Mouse (Mus musculus) hindbrain, embryonic 12.5 days (tissue): ENCODE data around the gene Ptbp3. TPM values are rescaled to one million over a fixed set of nuclear protein-coding genes. Genes with fewer than 3 reads are reported as not detected.
A peak's percentile ranks its signal among the peaks of the same experiment; 100 is the strongest.

Experiments used
- ATAC-seq: fragments of 200-750 bp; cut with Nextera tagmentation; 2 replicates; pipeline ENCODE4 v1.8.0; 2017; ENCODE audit warnings: moderate TSS enrichment; ENCODE audit not compliant: low FRiP score
- H3K27ac ChIP-seq: fragments of 300-500 bp; sonication (generic); 2 replicates; pipeline ENCODE4 v1.5.1; 2016; ENCODE audit warnings: mild to moderate bottlenecking
- H3K27me3 ChIP-seq: fragments of 300-500 bp; sonication (generic); 2 replicates; pipeline ENCODE4 v1.6.1; 2016; ENCODE audit warnings: mild to moderate bottlenecking
- H3K36me3 ChIP-seq: fragments of 300-500 bp; sonication (generic); 2 replicates; pipeline ENCODE4 v1.6.1; 2016; ENCODE audit warnings: mild to moderate bottlenecking
- H3K4me1 ChIP-seq: fragments of 300-500 bp; sonication (generic); 2 replicates; pipeline ENCODE4 v1.6.1; 2016
- H3K4me2 ChIP-seq: fragments of 300-500 bp; sonication (generic); replicated peaks from 2 replicates; pipeline ENCODE4 v1.6.1; 2016; ENCODE audit warnings: mild to moderate bottlenecking
- H3K4me3 ChIP-seq: fragments of 300-500 bp; sonication (generic); 2 replicates; pipeline ENCODE4 v1.5.1; 2016; ENCODE audit warnings: mild to moderate bottlenecking
- H3K9ac ChIP-seq: fragments of 300-500 bp; sonication (generic); 2 replicates; pipeline ENCODE4 v1.6.1; 2016; ENCODE audit warnings: mild to moderate bottlenecking, moderate library complexity
- H3K9me3 ChIP-seq: fragments of 300-500 bp; sonication (generic); replicated peaks from 2 replicates; pipeline ENCODE4 v1.6.1; 2016; ENCODE audit warnings: mild to moderate bottlenecking
- WGBS: fragments of 180-500 bp; shearing (Covaris S2); methylation state at CpG from one replicate; pipeline ENCODE4 v1.1.7; 2016; 5-methylcytosine and 5-hydroxymethylcytosine counted together
- polyA plus RNA-seq: library from polyadenylated mRNA; unstranded; fragments of >200 nt; fragmentation: Nextera tagmentation; extraction: Ambion mirVana; gene quantifications from 2 replicates; pipeline ENCODE4 v1.2.1, GENCODE M21; 2016

Gene Ptbp3
- polyA plus RNA-seq, 1 experiment from 2014 or later, result 37.5 TPM

GRCm38 (mm10) chr4:59439960-59440359 is 109.2 kb downstream of the Ptbp3 start:
- no peaks in the 10 kb centered on the region for H3K36me3 ChIP-seq
- no peak for ATAC-seq
- H3K27me3 ChIP-seq, result peaks cover 42% of the 10 kb centered on the region
- H3K4me2 ChIP-seq, result no peak overlapping the region
- H3K9me3 ChIP-seq, result no peaks in the 10 kb centered on the region
- no peak overlapping the region for H3K27ac ChIP-seq
- H3K4me1 ChIP-seq, result 0 out of 2 replicates have a peak, but pooled peaks cover 4% of the 10 kb centered on the region
- no peak overlapping the region for H3K9ac ChIP-seq
- WGBS, result 47% methylated on average over 2 of the region's 2 CpGs
- no peak overlapping the region for H3K4me3 ChIP-seq

GRCm38 (mm10) chr4:59439041-59439440 is 110.1 kb downstream of the Ptbp3 start:
- H3K36me3 ChIP-seq, result no peaks in the 10 kb centered on the region
- H3K9ac ChIP-seq, result no peak overlapping the region
- H3K27ac ChIP-seq, result no peak overlapping the region
- no peak for ATAC-seq
- H3K9me3 ChIP-seq, result no peaks in the 10 kb centered on the region
- H3K4me2 ChIP-seq, result peak overlapping the region; percentile 100; the same call in 1 of the 2 replicates
- H3K4me1 ChIP-seq, result 0 out of 2 replicates have a peak, but pooled peaks cover 4% of the 10 kb centered on the region
- WGBS, result 31% methylated on average over 5 of the region's 5 CpGs
- H3K27me3 ChIP-seq, result peaks cover 42% of the 10 kb centered on the region
- H3K4me3 ChIP-seq, result peak overlapping the region; percentile 74; the same call in 1 of the 2 replicates

GRCm38 (mm10) chr4:59437990-59438854 is 110.9 kb downstream of the Ptbp3 start, which contains the start of gene Susd1:
Gene Susd1, minus strand, starts transcription at chr4:59438633.
- under 1% methylated on average over 71 of the region's 75 CpGs for WGBS
- ATAC-seq, result peak; percentile 88
- Histone ChIP-seq H3K4me1 (0 out of 2 replicates have a peak, but pooled peaks cover 4% of the 10 kb centered on the region), H3K27me3 (peaks cover 42% of the 10 kb centered on the region), H3K9me3 (no peaks in the 10 kb centered on the region), H3K27ac (no peak within 1 kb of the TSS), H3K4me2 (peak within 1 kb of the TSS; percentile 100), H3K9ac (peak within 1 kb of the TSS; percentile 68), H3K36me3 (no peaks in the 10 kb centered on the region), H3K4me3 (peak within 1 kb of the TSS; percentile 74)

- ATAC-seq, result no peak
- 0 out of 2 replicates have a peak, but pooled peaks cover 4% of the 10 kb centered on the region for H3K4me1 ChIP-seq
- peaks cover 42% of the 10 kb centered on the region for H3K27me3 ChIP-seq
- H3K36me3 ChIP-seq, result no peaks in the 10 kb centered on the region
- WGBS, result 91% methylated on average over 4 of the region's 4 CpGs
- H3K27ac ChIP-seq, result no peak overlapping the region
- no peak overlapping the region for H3K4me3 ChIP-seq
- H3K9ac ChIP-seq, result no peak overlapping the region
- H3K9me3 ChIP-seq, result no peaks in the 10 kb centered on the region
- H3K4me2 ChIP-seq, result no peak overlapping the region
Measured at GRCm38 (mm10) chr4:59435951-59436350, 113.2 kb downstream of the Ptbp3 start.

GRCm38 (mm10) chr4:59434039-59434438 is 115.1 kb downstream of the Ptbp3 start:
- no peak for ATAC-seq
- no peak overlapping the region for H3K4me3 ChIP-seq

GRCm38 (mm10) chr4:59429128-59429527 is 120.0 kb downstream of the Ptbp3 start:
- ATAC-seq, result no peak
- Histone ChIP-seq H3K27ac (no peak overlapping the region), H3K27me3 (no peaks in the 10 kb centered on the region; the same call in 1 of the 2 replicates), H3K36me3 (no peaks in the 10 kb centered on the region), H3K4me3 (no peak overlapping the region), H3K9ac (no peak overlapping the region), H3K9me3 (no peaks in the 10 kb centered on the region), H3K4me2 (no peak overlapping the region), H3K4me1 (no peaks in the 10 kb centered on the region)
- WGBS, result 90% methylated on average over 6 of the region's 6 CpGs

More at GRCm38 (mm10) chr4:59434039-59434438, 115.1 kb downstream of the Ptbp3 start:
- Histone ChIP-seq H3K9ac (no peak overlapping the region), H3K4me1 (0 out of 2 replicates have a peak, but pooled peaks cover 4% of the 10 kb centered on the region), H3K27ac (no peak overlapping the region), H3K9me3 (no peaks in the 10 kb centered on the region), H3K4me2 (no peak overlapping the region), H3K36me3 (no peaks in the 10 kb centered on the region), H3K27me3 (peaks cover 26% of the 10 kb centered on the region)
- 74% methylated on average over 3 of the region's 3 CpGs for WGBS

- no peak overlapping the region for H3K27ac ChIP-seq
- no peaks in the 10 kb centered on the region for H3K36me3 ChIP-seq
- WGBS, result 86% methylated on average over 5 of the region's 5 CpGs
- no peak for ATAC-seq
- no peak overlapping the region for H3K4me2 ChIP-seq
- H3K4me1 ChIP-seq, result peaks cover 7% of the 10 kb centered on the region; the same call in 1 of the 2 replicates
- no peaks in the 10 kb centered on the region for H3K27me3 ChIP-seq
- H3K4me3 ChIP-seq, result no peak overlapping the region
- no peaks in the 10 kb centered on the region for H3K9me3 ChIP-seq
- no peak overlapping the region for H3K9ac ChIP-seq
Measured at GRCm38 (mm10) chr4:59426429-59426828, 122.7 kb downstream of the Ptbp3 start.

GRCm38 (mm10) chr4:59422808-59423207 is 126.4 kb downstream of the Ptbp3 start:
- Histone ChIP-seq H3K36me3 (no peaks in the 10 kb centered on the region), H3K27ac (no peak overlapping the region), H3K4me1 (peaks cover 7% of the 10 kb centered on the region; the same call in 1 of the 2 replicates), H3K4me2 (no peak overlapping the region), H3K9me3 (no peaks in the 10 kb centered on the region), H3K4me3 (no peak overlapping the region), H3K27me3 (no peaks in the 10 kb centered on the region), H3K9ac (no peak overlapping the region)
- no peak for ATAC-seq

GRCm38 (mm10) chr4:59422025-59422783 is 127.0 kb downstream of the Ptbp3 start:
- Histone ChIP-seq H3K27me3 (no peaks in the 10 kb centered on the region), H3K36me3 (no peaks in the 10 kb centered on the region), H3K4me3 (no peak overlapping the region), H3K4me1 (peaks cover 7% of the 10 kb centered on the region; the same call in 1 of the 2 replicates), H3K4me2 (no peak overlapping the region), H3K9me3 (no peaks in the 10 kb centered on the region), H3K27ac (no peak overlapping the region), H3K9ac (no peak overlapping the region)
- ATAC-seq, result peak; percentile 50; the same call in 1 of the 2 replicates
- 43% methylated on average over 5 of the region's 5 CpGs for WGBS

Other genes starting within 250 kb of the Ptbp3 start
- gene Susd1, start 110.7 kb downstream of the Ptbp3 start, polyA plus RNA-seq, result 1.3 and 1.4 TPM in 2 replicates
- 37.8 and 41.8 TPM in 2 replicates for gene Hsdl2, start 32.2 kb upstream of the Ptbp3 start, polyA plus RNA-seq
- 71.1 and 73.1 TPM in 2 replicates for gene E130308A19Rik, start 76.8 kb upstream of the Ptbp3 start, polyA plus RNA-seq